Mouse (Mus musculus): Measurements from ENCODE around the gene Cks1brt.

- TF ChIP-seq CTCF (conservative IDR thresholded peaks at IDR 0.05 in 1 of 2, IDR thresholded peaks at IDR 0.05 in 1 of 2; ENCODE audit: low read depth in 2 of 2, low read length in 2 of 2) (no peak), HCFC1 (IDR thresholded peaks at IDR 0.05; ENCODE audit: low read depth, low read length) (no peak), CHD1 (IDR thresholded peaks at IDR 0.05; ENCODE audit: low read depth, low read length) (no peak), POLR2A (IDR thresholded peaks at IDR 0.05; ENCODE audit: low read depth, low read length) (no peak)
Measured at GRCm38 (mm10) chr8:85115501-85115900, 36.2 kb upstream of the Cks1brt start.

Measured in CH12.LX (cell line).